Mouse (Mus musculus): Measurements from ENCODE around the gene Olfr796.

GRCm38 (mm10) chr10:129651763-129652162, 39.4 kb upstream of the Olfr796 start:
- TF ChIP-seq GATA1 (IDR thresholded peaks at IDR 0.05; ENCODE audit: borderline replicate concordance, low read length) (no peak), FLI1 (IDR thresholded peaks at IDR 0.05; ENCODE audit: low read length) (no peak)

Data from megakaryocyte, embryonic 14.5 days (primary cell).